Mouse (Mus musculus) megakaryocyte, embryonic 14.5 days (primary cell): ENCODE measurements at regions not wholly inside any gene's neighbourhood (a gene's known extent, or its start where the extent isn't known, plus 50 kb on each side); places are given as distances from the start of the nearest gene placed in this dataset.

Source experiments
- H3K27me3 ChIP-seq: replicated peaks from 2 replicates; pipeline ENCODE3; 2012; ENCODE audit warnings: inconsistent platforms
- H3K36me3 ChIP-seq: replicated peaks from 2 replicates; pipeline ENCODE3; 2012; ENCODE audit warnings: low read length, inconsistent platforms, mixed read lengths
- H3K4me1 ChIP-seq: 2 replicates; pipeline ENCODE4 v1.6.1; 2012; ENCODE audit warnings: inconsistent platforms
- H3K4me3 ChIP-seq: replicated peaks from 2 replicates; pipeline ENCODE3; 2012; ENCODE audit warnings: moderate library complexity, mild to moderate bottlenecking, inconsistent platforms
- H3K9me3 ChIP-seq: 2 replicates; pipeline ENCODE4 v1.6.1; 2012; ENCODE audit warnings: inconsistent platforms
- FLI1 ChIP-seq: IDR thresholded peaks from 2 replicates; pipeline ENCODE4 v1.6.1; 2012; ENCODE audit warnings: low read length, inconsistent platforms, mixed read lengths
- GATA1 ChIP-seq: IDR thresholded peaks from 3 replicates; pipeline ENCODE4 v1.6.1; 2012; ENCODE audit warnings: mixed read lengths, low read length, inconsistent platforms, borderline replicate concordance

DNA sequence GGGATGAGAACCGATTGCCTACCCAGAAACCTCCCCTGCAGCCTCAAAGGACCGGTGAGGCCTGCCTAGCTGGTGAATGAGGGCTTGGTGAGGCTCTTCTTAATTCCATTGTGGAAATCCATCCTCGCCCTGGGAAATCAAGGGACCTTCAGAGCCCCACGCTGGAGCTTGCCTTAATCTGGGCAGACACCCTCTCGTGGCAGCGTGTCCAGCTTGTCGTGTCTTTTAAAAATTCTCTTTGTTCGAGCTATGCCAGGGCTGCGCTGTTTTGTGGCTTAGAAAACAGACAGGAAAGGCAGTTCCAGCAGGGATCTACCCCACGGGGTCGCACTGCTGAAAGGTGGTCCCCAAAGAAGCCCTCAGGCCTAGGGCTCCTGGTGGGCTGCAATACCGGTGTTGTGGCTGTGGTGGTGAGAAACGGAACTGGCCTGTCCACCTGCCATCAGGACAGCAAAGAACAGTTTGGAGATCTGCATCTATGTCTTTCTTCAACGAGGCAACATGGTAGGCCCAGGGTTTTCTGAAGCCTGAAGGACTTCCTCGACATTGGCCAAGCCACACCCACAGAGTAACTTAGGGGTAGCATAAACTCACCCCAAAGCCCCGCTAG lies 63.5 kb upstream of the Zfp423 start:
- no peaks in the 10 kb centered on the region for H3K36me3 ChIP-seq
- TF ChIP-seq FLI1 (no peak), GATA1 (no peak)
- no peak overlapping the region for H3K4me3 ChIP-seq
- H3K4me1 ChIP-seq, result no peaks in the 10 kb centered on the region
- peaks cover 29% of the 10 kb centered on the region for H3K27me3 ChIP-seq
- H3K9me3 ChIP-seq, result peaks cover 9% of the 10 kb centered on the region

GRCm38 (mm10) chr8:88019243-88020115 lies 60.1 kb upstream of the Zfp423 start:
- Histone ChIP-seq H3K27me3 (peaks cover 28% of the 10 kb centered on the region), H3K9me3 (peaks cover 10% of the 10 kb centered on the region), H3K4me3 (no peak overlapping the region), H3K4me1 (no peaks in the 10 kb centered on the region), H3K36me3 (no peaks in the 10 kb centered on the region)
- no peak for TF ChIP-seq FLI1
- no peak for TF ChIP-seq GATA1

DNA sequence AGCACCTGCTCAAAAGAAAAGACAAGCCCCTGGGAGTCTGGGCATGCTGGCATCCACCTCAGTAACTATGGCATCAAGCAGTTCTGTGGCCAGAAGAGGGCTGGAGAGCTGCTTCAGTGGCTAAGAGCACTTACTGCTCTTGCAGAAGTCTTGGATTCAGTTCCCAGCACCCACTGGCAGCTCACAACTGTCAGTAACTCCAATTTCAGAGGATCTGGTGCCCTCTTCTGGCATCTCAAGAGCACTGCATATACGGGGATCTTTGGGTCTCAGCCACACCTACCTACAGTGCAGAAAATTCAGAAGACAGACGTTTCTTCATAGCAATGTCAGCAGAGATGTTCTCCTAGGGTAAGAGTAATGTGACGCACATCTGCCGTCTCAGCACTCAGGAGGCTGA lies 59.1 kb upstream of the Zfp423 start:
- Histone ChIP-seq H3K27me3 (peaks cover 31% of the 10 kb centered on the region), H3K4me3 (no peak overlapping the region), H3K9me3 (peaks cover 10% of the 10 kb centered on the region), H3K36me3 (no peaks in the 10 kb centered on the region), H3K4me1 (no peaks in the 10 kb centered on the region)
- no peak for TF ChIP-seq GATA1
- TF ChIP-seq FLI1, result no peak

DNA sequence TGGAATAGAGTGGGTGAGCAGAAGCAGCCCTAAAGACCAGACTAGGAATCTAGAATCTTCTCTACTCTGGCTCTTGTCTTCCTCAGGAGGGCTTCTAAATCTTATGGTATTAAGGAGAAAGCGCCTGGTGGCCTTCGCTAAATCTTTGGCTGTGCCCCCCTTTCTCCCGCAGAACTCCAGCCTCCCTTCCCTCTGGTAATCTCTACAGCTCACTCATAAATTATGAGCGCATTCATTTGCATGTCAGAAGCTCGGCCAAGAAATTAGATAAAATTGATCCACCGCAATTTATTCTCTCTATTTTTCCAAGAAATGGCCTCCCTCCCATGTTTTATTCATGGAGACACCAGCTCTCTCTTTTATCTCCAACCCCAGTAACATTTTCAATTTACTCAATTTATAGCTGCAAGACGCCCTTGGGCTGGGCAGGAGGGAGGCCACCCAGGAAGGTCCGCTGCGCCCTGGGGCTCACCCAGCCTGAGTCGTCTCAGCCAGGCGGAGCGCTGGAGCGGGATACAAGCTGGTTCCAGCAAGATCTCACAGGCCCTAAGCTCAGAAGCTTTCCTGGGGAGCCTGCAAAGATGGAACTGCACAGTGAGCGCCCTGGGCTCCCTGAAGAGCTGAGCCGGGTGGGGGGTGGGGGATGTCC lies 52.9 kb upstream of the Zfp423 start:
- Histone ChIP-seq H3K4me3 (no peak overlapping the region), H3K36me3 (no peaks in the 10 kb centered on the region), H3K27me3 (peaks cover 25% of the 10 kb centered on the region), H3K4me1 (peaks cover 22% of the 10 kb centered on the region), H3K9me3 (peaks cover 8% of the 10 kb centered on the region)
- no peak for TF ChIP-seq GATA1
- no peak for TF ChIP-seq FLI1

DNA sequence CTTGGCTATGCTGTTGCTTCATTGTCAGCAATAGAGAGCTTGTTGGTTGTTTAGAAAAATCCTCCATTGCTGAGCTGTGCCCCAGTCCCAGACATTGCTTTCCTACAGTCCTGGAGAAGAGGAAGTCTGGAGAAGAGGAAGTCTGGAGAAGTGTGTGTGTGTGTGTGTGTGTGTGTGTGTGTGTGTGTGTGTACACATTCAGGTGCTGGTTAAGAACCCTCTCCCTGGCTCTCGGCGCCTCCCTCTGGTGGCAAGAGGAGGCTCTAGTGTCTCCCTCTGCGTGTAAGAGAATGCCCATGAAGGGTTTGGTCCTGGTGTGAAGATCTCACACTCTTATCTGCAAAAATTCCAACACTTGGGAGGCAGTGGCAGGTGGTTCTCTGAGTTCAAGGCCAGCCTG lies 51.2 kb upstream of the Zfp423 start:
- peaks cover 14% of the 10 kb centered on the region for H3K9me3 ChIP-seq

DNA sequence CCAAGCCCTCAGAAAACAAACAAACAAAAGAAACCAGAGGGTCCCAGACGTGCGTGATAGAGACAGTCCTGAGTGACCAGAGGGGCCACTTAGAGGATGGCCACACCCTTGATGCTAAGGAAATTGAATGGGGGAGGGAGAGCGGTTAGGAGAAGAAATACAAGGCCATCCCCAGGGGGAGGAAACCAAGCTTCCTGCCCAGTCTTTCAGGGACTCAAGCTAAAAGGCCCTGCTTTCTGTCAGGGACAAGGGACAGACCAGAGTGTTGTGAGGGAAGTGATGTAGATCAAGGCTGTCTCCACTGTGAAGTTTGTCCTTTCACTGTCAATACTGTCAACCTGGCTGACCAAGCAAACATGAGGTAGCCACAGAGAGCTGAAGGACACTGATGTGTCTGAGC lies 50.5 kb upstream of the Zfp423 start:
- H3K36me3 ChIP-seq, result no peaks in the 10 kb centered on the region
- H3K4me1 ChIP-seq, result peaks cover 22% of the 10 kb centered on the region
- H3K4me3 ChIP-seq, result peak overlapping the region; percentile 33
- TF ChIP-seq FLI1, result no peak
- no peak for TF ChIP-seq GATA1
- peaks cover 24% of the 10 kb centered on the region for H3K27me3 ChIP-seq
- peaks cover 14% of the 10 kb centered on the region for H3K9me3 ChIP-seq

More for the DNA sequence above, 51.2 kb upstream of the Zfp423 start:
- TF ChIP-seq FLI1, result no peak
- no peak for TF ChIP-seq GATA1
- Histone ChIP-seq H3K36me3 (no peaks in the 10 kb centered on the region), H3K4me3 (no peak overlapping the region), H3K27me3 (peaks cover 27% of the 10 kb centered on the region), H3K4me1 (peaks cover 22% of the 10 kb centered on the region)
